Mouse (Mus musculus) embryonic facial prominence, embryonic 11.5 days (tissue): Measurements from ENCODE around the gene Agrp. TPM values are rescaled to one million over a fixed set of nuclear protein-coding genes. Genes with fewer than 3 reads are reported as not detected.

Experiments used
- ATAC-seq: fragments of 200-750 bp; cut with Nextera tagmentation; replicated peaks from 2 replicates; pipeline ENCODE4 v1.8.0; 2017; ENCODE audit warnings: low read depth; ENCODE audit not compliant: insufficient number of reproducible peaks, low FRiP score, low TSS enrichment
- DNase-seq: peaks from one replicate; pipeline ENCODE4 v3.0.0-alpha.2; 2015; ENCODE audit warnings: low spot score
- H3K27ac ChIP-seq: fragments of 300-500 bp; sonication (generic); replicated peaks from 2 replicates; pipeline ENCODE4 v1.5.1; 2014; ENCODE audit warnings: mild to moderate bottlenecking, low read depth, low read length, control low read depth
- H3K27me3 ChIP-seq: fragments of 300-500 bp; sonication (generic); 2 replicates; pipeline ENCODE4 v1.6.1; 2014; ENCODE audit warnings: mild to moderate bottlenecking, low read length, moderate library complexity, mixed read lengths; ENCODE audit not compliant: control insufficient read depth, insufficient read depth
- H3K36me3 ChIP-seq: fragments of 300-500 bp; sonication (generic); replicated peaks from 2 replicates; pipeline ENCODE4 v1.6.1; 2014; ENCODE audit warnings: low read depth, mild to moderate bottlenecking, low read length, moderate library complexity, mixed read lengths; ENCODE audit not compliant: control insufficient read depth, insufficient read depth
- H3K4me1 ChIP-seq: fragments of 300-500 bp; sonication (generic); 2 replicates; pipeline ENCODE4 v1.6.1; 2014; ENCODE audit warnings: low read length, mixed read lengths; ENCODE audit not compliant: control insufficient read depth, insufficient read depth
- H3K4me2 ChIP-seq: fragments of 300-500 bp; sonication (generic); 2 replicates; pipeline ENCODE4 v1.6.1; 2014; ENCODE audit warnings: low read depth, mild to moderate bottlenecking, control low read depth, low read length, moderate library complexity
- H3K4me3 ChIP-seq: fragments of 300-500 bp; sonication (generic); 2 replicates; pipeline ENCODE4 v1.5.1; 2014; ENCODE audit warnings: low read depth, low read length, control low read depth
- H3K9ac ChIP-seq: fragments of 300-500 bp; sonication (generic); replicated peaks from 2 replicates; pipeline ENCODE4 v1.6.1; 2014; ENCODE audit warnings: mild to moderate bottlenecking, control low read depth, low read length
- H3K9me3 ChIP-seq: fragments of 300-500 bp; sonication (generic); replicated peaks from 2 replicates; pipeline ENCODE4 v1.6.1; 2016; ENCODE audit warnings: mild to moderate bottlenecking, low read length, inconsistent platforms, mixed read lengths; ENCODE audit not compliant: control insufficient read depth
- WGBS: fragments of 180-500 bp; shearing (Covaris S2); extraction: QIAGEN DNeasy Blood & Tissue Kit; methylation state at CpG from one replicate; pipeline ENCODE4 v1.1.7; 2014; 5-methylcytosine and 5-hydroxymethylcytosine counted together
- polyA plus RNA-seq: library from polyadenylated mRNA; unstranded; fragments of >200 nt; fragmentation: Nextera tagmentation; extraction: Ambion mirVana; gene quantifications from 2 replicates; pipeline ENCODE4 v1.2.1, GENCODE M21; 2014

The Agrp gene
- polyA plus RNA-seq, 1 experiment from 2014 or later, result 1.0 TPM

DNA sequence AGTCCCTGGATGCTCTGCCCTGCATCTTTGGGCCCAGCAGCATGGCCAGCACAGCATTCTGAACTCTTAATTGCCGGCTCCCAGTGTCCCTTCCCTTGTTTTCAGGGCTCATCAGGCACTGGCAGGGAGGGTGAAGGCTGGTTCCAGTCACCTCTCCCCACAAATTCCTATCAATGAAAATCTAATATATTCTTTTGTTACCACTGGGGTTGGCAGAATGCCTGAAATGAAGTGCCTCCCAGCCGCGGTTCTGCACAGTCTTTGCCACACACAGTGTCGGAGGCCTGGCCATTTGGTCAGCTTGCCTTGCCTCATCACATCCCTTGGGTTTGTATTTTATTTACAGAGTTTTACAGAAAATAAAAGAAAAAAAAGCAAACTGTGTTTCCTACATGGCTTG lies 15.4 kb downstream of the Agrp start:
- no peak overlapping the region for H3K27ac ChIP-seq

GRCm38 (mm10) chr8:105620946-105621720 lies 16.1 kb downstream of the Agrp start:
- 89% methylated on average over 21 of the region's 21 CpGs for WGBS
- no peaks in the 10 kb centered on the region for H3K9me3 ChIP-seq
- ATAC-seq (no peak), DNase-seq (no peak)
- no peak overlapping the region for H3K4me2 ChIP-seq
- peaks cover 6% of the 10 kb centered on the region for H3K4me1 ChIP-seq
- H3K27ac ChIP-seq, result no peak overlapping the region
- H3K27me3 ChIP-seq, result no peaks in the 10 kb centered on the region
- no peak overlapping the region for H3K9ac ChIP-seq
- H3K4me3 ChIP-seq, result no peak overlapping the region
- H3K36me3 ChIP-seq, result no peaks in the 10 kb centered on the region; the same call in none of the 2 replicates

More for the DNA sequence above, 15.4 kb downstream of the Agrp start:
- no peak overlapping the region for H3K4me3 ChIP-seq
- H3K9me3 ChIP-seq, result no peaks in the 10 kb centered on the region
- H3K36me3 ChIP-seq, result no peaks in the 10 kb centered on the region; the same call in none of the 2 replicates
- no peak for DNase-seq
- H3K27me3 ChIP-seq, result no peaks in the 10 kb centered on the region
- ATAC-seq, result no peak
- H3K4me2 ChIP-seq, result no peak overlapping the region
- H3K4me1 ChIP-seq, result peaks cover 6% of the 10 kb centered on the region
- H3K9ac ChIP-seq, result 0 out of 2 replicates have a peak overlapping the region, but pooled peaks have one; percentile 32
- 87% methylated on average over 4 of the region's 4 CpGs for WGBS

GRCm38 (mm10) chr8:105620211-105620610 lies 17.0 kb downstream of the Agrp start:
- DNase-seq, result no peak
- no peak for ATAC-seq
- 90% methylated on average over 19 of the region's 19 CpGs for WGBS
- Histone ChIP-seq H3K36me3 (no peaks in the 10 kb centered on the region; the same call in none of the 2 replicates), H3K4me2 (no peak overlapping the region), H3K9ac (no peak overlapping the region), H3K4me3 (no peak overlapping the region), H3K4me1 (peaks cover 6% of the 10 kb centered on the region), H3K27ac (no peak overlapping the region), H3K9me3 (no peaks in the 10 kb centered on the region), H3K27me3 (no peaks in the 10 kb centered on the region)

- Histone ChIP-seq H3K4me1 (peaks cover 9% of the 10 kb centered on the region), H3K9me3 (no peaks in the 10 kb centered on the region), H3K4me3 (no peak overlapping the region), H3K4me2 (no peak overlapping the region), H3K36me3 (no peaks in the 10 kb centered on the region; the same call in none of the 2 replicates), H3K9ac (no peak overlapping the region), H3K27ac (no peak overlapping the region), H3K27me3 (no peaks in the 10 kb centered on the region; the same call in none of the 2 replicates)
- WGBS, result 94% methylated on average over 19 of the region's 19 CpGs
- ATAC-seq, result no peak
- no peak for DNase-seq
These were observed 18.2 kb downstream of the Agrp start for GRCm38 (mm10) chr8:105618892-105619591.

GRCm38 (mm10) chr8:105618279-105618634 lies 18.9 kb downstream of the Agrp start:
- H3K4me1 ChIP-seq, result peaks cover 11% of the 10 kb centered on the region
- H3K27me3 ChIP-seq, result peaks cover 4% of the 10 kb centered on the region
- H3K9ac ChIP-seq, result no peak overlapping the region
- H3K4me2 ChIP-seq, result no peak overlapping the region
- no peaks in the 10 kb centered on the region for H3K9me3 ChIP-seq
- no peak overlapping the region for H3K4me3 ChIP-seq
- H3K27ac ChIP-seq, result no peak overlapping the region
- ATAC-seq, result no peak
- 89% methylated on average over 5 of the region's 5 CpGs for WGBS
- no peak for DNase-seq
- H3K36me3 ChIP-seq, result no peaks in the 10 kb centered on the region; the same call in none of the 2 replicates

DNA sequence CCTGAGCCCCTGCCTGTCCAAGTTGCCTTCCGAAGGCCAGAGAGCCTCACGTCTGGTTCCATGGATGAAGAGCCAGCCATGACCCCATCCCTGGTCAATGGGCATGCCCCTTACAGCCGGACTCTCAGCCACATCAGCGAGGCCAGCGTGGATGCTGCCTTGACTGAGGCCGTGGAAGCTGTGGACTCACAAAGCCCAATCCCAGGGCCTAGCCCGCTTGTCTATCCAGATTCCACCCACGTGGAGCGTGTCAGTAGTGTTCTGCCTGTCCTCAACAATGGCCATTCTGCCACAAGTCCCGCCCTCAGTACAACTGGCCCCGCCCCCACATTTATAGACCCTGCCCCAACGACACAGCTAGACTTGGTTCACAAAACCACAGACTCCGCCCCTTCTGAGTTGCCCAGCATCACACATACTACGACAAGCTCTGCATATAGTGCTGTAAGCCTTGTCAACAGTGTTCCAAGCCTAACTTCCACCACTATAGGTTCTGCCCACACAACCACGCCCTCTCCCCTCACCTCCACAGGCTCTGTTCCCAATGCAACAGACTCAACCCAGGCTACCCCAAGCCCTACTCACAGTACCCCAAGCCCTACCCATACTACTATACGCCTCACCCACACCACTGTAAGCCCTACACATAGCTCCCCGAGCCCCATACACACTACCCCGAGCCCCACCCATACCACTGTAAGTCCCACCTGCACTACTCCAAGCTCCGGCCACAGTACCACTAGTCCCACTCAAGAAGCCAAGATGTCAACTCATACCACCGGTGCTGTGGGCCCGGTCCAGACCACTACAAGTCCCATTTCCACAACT lies 19.5 kb downstream of the Agrp start:
- Histone ChIP-seq H3K27ac (no peak overlapping the region), H3K27me3 (peaks cover 4% of the 10 kb centered on the region), H3K4me1 (peaks cover 11% of the 10 kb centered on the region), H3K4me2 (no peak overlapping the region), H3K36me3 (no peaks in the 10 kb centered on the region; the same call in none of the 2 replicates), H3K4me3 (no peak overlapping the region), H3K9me3 (no peaks in the 10 kb centered on the region), H3K9ac (no peak overlapping the region)
- WGBS, result 89% methylated on average over 21 of the region's 21 CpGs
- no peak for DNase-seq
- no peak for ATAC-seq

- DNase-seq, result no peak
- Histone ChIP-seq H3K4me2 (no peak overlapping the region), H3K4me3 (no peak overlapping the region), H3K4me1 (peaks cover 6% of the 10 kb centered on the region; the same call in 1 of the 2 replicates), H3K9me3 (no peaks in the 10 kb centered on the region), H3K9ac (no peak overlapping the region), H3K27me3 (peaks cover 4% of the 10 kb centered on the region), H3K27ac (no peak overlapping the region), H3K36me3 (no peaks in the 10 kb centered on the region; the same call in none of the 2 replicates)
- 93% methylated on average over 9 of the region's 9 CpGs for WGBS
- ATAC-seq, result no peak
These were observed 21.3 kb downstream of the Agrp start for GRCm38 (mm10) chr8:105615942-105616341.
